In genomic region chr16:23314790-23315189, GRCm38 (mm10) we compare ENCODE assay signal across 8 mouse cellular contexts.
A peak's percentile ranks its signal among the peaks of the same experiment; 100 is the strongest.
DNase-seq lines count a peak whose midpoint lies in the region; ATAC-seq and TF ChIP-seq lines count a peak whose summit lies in the region.
"Had no signal": no experiment of that assay in that cellular context is flagged by ENCODE, and none has a peak within 500 bp of the region (broad histone marks: within the 10 kb centered on the region; RNA-seq: fewer than 3 reads in every experiment).

No protein-coding gene starts in this region.

- H3K36me3 ChIP-seq in lung, postnatal 0 days (ENCODE audit: insufficient read depth, low read length) = no peaks in the 10 kb centered on the region

- no peak for TF ChIP-seq CTCF in lung, postnatal 0 days (IDR thresholded peaks at IDR 0.05)

- ATAC-seq in lung, postnatal 0 days = peak; percentile 88

- TF ChIP-seq EP300 in lung, postnatal 0 days (IDR thresholded peaks at IDR 0.05) = peak; percentile 97

- WGBS in lung, postnatal 0 days = 7% methylated on average over 7 of the region's 7 CpGs

- intact Hi-C loops in left cerebral cortex, postnatal 4 days (cut with DNase I) = no loop called here

- H3K9ac ChIP-seq in lung, postnatal 0 days (replicated peaks; ENCODE audit: low read depth) = no peak overlapping the region
- H3K9ac ChIP-seq: embryonic facial prominence, embryonic 12.5 days had no signal

- H3K4me3 ChIP-seq in lung, postnatal 0 days (ENCODE audit: low read depth, low read length) = no peak overlapping the region
- H3K4me3 ChIP-seq: embryonic facial prominence, embryonic 12.5 days had no signal

- no peak overlapping the region for H3K4me2 ChIP-seq in lung, postnatal 0 days (replicated peaks; ENCODE audit: low read depth, low read length)
- H3K4me2 ChIP-seq: embryonic facial prominence, embryonic 12.5 days had no signal

- H3K27me3 ChIP-seq in lung, postnatal 0 days (replicated peaks; ENCODE audit: insufficient read depth, low read length) = no peaks in the 10 kb centered on the region
- H3K27me3 ChIP-seq: embryonic facial prominence, embryonic 12.5 days had no signal

- H3K27ac ChIP-seq in lung, postnatal 0 days (ENCODE audit: low read length) = peak overlapping the region; percentile 71
- H3K27ac ChIP-seq: embryonic facial prominence, embryonic 12.5 days had no signal

- H3K9me3 ChIP-seq in lung, postnatal 0 days (ENCODE audit: low read length) = no peaks in the 10 kb centered on the region
- H3K9me3 ChIP-seq: embryonic facial prominence, embryonic 12.5 days had no signal

- peak; percentile 27 to 29 for DNase-seq in spleen, postnatal 36 days (ENCODE audit: low spot score in 2 of 2)
- DNase-seq in spleen, adult 12 weeks (ENCODE audit: low spot score) = no peak
- peak; percentile 7 for DNase-seq in forelimb bud, embryonic 11.5 days (ENCODE audit: low read depth, low spot score)
- DNase-seq in lung, postnatal 0 days (ENCODE audit: low spot score) = peak; percentile 94
- peak; percentile 26 for DNase-seq in yolk sac, embryonic 10.5 days (ENCODE audit: low spot score)
- no peak for DNase-seq in left cerebral cortex, postnatal 4 days
- DNase-seq in layer of hippocampus, adult 9-10 months (ENCODE audit: low spot score) = no peak

- H3K4me1 ChIP-seq in lung, postnatal 0 days (ENCODE audit: insufficient read depth, low read depth, low read length) = peaks cover 8% of the 10 kb centered on the region; the same call in 1 of the 2 replicates

Comparison
In these comparisons a context has a peak if more than half of its experiments do, and no peak if none do; other contexts are left out.
1. DNase-seq: peak in spleen, postnatal 36 days (2 of 2), forelimb bud, embryonic 11.5 days (single experiment), lung, postnatal 0 days (single experiment) and yolk sac, embryonic 10.5 days (single experiment); none in spleen, adult 12 weeks (single experiment), left cerebral cortex, postnatal 4 days (single experiment) and layer of hippocampus, adult 9-10 months (single experiment).